Mouse (Mus musculus): ENCODE results near the gene C730034F03Rik. TPM values are rescaled to one million over a fixed set of nuclear protein-coding genes. Genes with fewer than 3 reads are reported as not detected.
A peak's percentile ranks its signal among the peaks of the same experiment; 100 is the strongest.

The C730034F03Rik gene
- polyA plus RNA-seq, 1 experiment from 2014 or later: 2.8 TPM

DNA sequence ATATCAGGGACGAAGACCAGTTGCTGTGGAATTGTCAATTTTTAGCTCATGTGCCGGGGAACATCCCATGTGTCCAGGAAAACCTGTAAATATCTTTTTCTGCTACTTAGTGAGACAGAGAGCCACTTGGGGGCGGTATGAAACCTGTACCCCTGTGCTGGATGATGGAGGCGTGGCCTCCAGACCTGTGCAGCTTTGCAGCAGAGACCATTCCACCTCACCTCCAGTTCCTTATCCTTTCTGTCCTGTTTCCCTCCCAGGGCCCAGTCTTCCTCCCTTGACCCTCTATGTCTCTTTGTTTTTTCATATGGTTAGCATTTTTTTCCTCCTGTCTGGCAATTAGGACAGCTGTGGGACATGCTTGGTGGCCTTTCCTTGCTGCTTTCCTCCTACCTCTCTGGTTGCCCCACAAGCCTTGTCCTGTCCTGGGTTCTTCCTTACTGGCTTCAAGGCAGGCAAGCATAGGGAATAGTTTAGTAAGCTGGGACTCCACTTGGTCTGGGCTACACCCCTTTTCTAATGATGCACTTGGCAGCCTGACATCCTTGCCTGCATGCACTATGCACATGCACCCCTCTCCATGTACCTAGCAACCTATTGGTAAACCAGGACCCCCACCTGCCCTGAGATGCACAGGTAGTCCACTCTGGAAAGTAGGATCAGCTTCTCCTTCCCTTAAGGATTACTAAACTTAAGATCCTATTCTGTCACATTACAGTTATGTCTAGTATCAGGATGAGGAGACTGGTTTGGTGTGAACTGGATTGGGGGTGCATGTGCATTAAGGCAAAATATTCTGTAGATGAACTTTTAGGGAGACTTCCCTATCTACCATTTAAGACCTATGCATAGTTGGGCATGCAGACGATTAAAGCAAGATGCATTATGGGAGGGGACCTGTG is 34.2 kb downstream of the C730034F03Rik start:
- H3K27ac ChIP-seq: no peak overlapping the region
- no peaks in the 10 kb centered on the region for H3K9me3 ChIP-seq
- H3K27me3 ChIP-seq (replicated peaks): no peaks in the 10 kb centered on the region
- WGBS: 53% methylated on average over 5 of the region's 5 CpGs
- no peak overlapping the region for H3K4me3 ChIP-seq (replicated peaks)
- no peaks in the 10 kb centered on the region for H3K36me3 ChIP-seq
- no peaks in the 10 kb centered on the region for H3K4me1 ChIP-seq (replicated peaks)
- no peak overlapping the region for H3K4me2 ChIP-seq (replicated peaks)
- no peak overlapping the region for H3K9ac ChIP-seq
- ATAC-seq: no peak

DNA sequence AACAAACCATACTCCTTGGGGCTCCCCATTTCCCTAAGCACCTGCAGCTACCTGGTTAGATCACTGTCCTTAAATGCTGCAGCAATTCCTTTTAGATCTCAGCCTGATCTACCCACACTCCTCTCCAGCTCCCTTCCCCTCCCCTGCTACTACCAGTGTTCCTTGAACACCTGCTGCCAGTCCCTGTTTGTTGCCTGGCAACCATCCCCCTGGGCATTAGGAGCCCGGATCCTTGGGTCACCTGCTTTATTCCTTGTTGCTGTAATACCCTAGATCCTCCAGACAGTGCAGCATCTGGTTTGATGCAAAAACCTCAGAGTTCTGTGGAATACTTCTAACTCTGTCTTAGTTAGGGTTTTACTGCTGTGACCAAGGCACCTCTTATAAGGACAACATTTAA is 35.7 kb downstream of the C730034F03Rik start:
- Histone ChIP-seq H3K27ac (no peak overlapping the region), H3K4me1 (replicated peaks) (no peaks in the 10 kb centered on the region), H3K4me2 (replicated peaks) (no peak overlapping the region), H3K9ac (no peak overlapping the region), H3K36me3 (no peaks in the 10 kb centered on the region), H3K9me3 (no peaks in the 10 kb centered on the region), H3K27me3 (replicated peaks) (no peaks in the 10 kb centered on the region), H3K4me3 (replicated peaks) (no peak overlapping the region)
- 12% methylated on average over 1 of the region's 1 CpGs for WGBS
- ATAC-seq: no peak

DNA sequence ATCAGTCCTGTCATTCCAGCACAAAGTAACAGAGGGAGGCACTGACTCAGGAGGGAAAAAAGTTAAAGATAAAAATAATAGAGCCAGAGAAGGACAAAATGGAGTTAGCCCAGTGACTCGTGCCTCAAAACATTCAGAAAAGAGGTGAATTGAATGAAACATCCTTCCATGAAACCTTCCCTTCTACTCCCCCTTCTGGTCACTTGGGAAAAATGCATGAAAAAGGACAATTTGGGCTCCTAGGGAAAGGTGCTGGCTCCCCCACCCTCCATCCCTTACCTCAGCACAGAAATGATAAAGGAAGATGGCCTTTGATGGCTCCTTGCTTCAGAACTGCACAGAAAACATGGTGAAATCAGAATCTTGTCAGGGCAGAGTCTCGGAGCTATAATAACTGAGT is 39.2 kb downstream of the C730034F03Rik start:
- ATAC-seq: no peak
- Histone ChIP-seq H3K9me3 (no peaks in the 10 kb centered on the region), H3K4me2 (replicated peaks) (no peak overlapping the region), H3K27me3 (replicated peaks) (no peaks in the 10 kb centered on the region), H3K27ac (no peak overlapping the region), H3K36me3 (no peaks in the 10 kb centered on the region), H3K4me3 (replicated peaks) (no peak overlapping the region), H3K9ac (no peak overlapping the region), H3K4me1 (replicated peaks) (no peaks in the 10 kb centered on the region)
- 34% methylated on average over 2 of the region's 2 CpGs for WGBS

GRCm38 (mm10) chr15:89471476-89471875 is 42.1 kb downstream of the C730034F03Rik start:
- H3K9me3 ChIP-seq: no peaks in the 10 kb centered on the region
- H3K4me3 ChIP-seq (replicated peaks): no peak overlapping the region
- no peaks in the 10 kb centered on the region for H3K27me3 ChIP-seq (replicated peaks)
- 77% methylated on average over 4 of the region's 4 CpGs for WGBS
- H3K4me2 ChIP-seq (replicated peaks): no peak overlapping the region
- H3K4me1 ChIP-seq (replicated peaks): peaks cover 8% of the 10 kb centered on the region; the same call in 1 of the 2 replicates
- no peak for ATAC-seq
- no peak overlapping the region for H3K9ac ChIP-seq
- no peaks in the 10 kb centered on the region for H3K36me3 ChIP-seq
- no peak overlapping the region for H3K27ac ChIP-seq

GRCm38 (mm10) chr15:89473370-89473769 is 44.0 kb downstream of the C730034F03Rik start:
- 84% methylated on average over 9 of the region's 9 CpGs for WGBS
- H3K4me1 ChIP-seq (replicated peaks): peaks cover 8% of the 10 kb centered on the region; the same call in 1 of the 2 replicates
- no peak overlapping the region for H3K9ac ChIP-seq
- H3K4me2 ChIP-seq (replicated peaks): no peak overlapping the region
- no peaks in the 10 kb centered on the region for H3K27me3 ChIP-seq (replicated peaks)
- no peaks in the 10 kb centered on the region for H3K36me3 ChIP-seq
- no peaks in the 10 kb centered on the region for H3K9me3 ChIP-seq
- no peak overlapping the region for H3K27ac ChIP-seq
- ATAC-seq: no peak
- H3K4me3 ChIP-seq (replicated peaks): no peak overlapping the region

DNA sequence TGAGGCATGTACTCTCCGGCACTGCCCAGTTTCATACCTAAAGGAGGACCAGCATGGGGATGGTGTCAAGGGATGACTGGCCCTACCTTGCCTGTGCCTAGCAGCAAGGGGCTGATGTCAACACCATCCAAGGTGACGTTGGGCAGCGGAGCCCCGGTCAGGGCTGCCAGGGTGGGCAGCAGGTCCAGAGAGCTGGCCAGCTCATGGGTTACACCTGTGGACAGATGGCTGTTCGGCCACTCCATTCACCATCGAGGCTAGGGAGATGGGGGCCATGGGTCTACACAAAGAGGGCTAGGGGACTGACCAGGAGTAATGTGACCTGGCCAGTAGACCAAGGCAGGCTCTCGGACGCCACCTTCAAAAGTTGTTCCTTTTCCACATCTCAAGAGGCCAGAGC is 44.5 kb downstream of the C730034F03Rik start:
- Histone ChIP-seq H3K36me3 (no peaks in the 10 kb centered on the region), H3K9me3 (no peaks in the 10 kb centered on the region), H3K27me3 (replicated peaks) (no peaks in the 10 kb centered on the region), H3K4me1 (replicated peaks) (peaks cover 8% of the 10 kb centered on the region; the same call in 1 of the 2 replicates), H3K4me3 (replicated peaks) (no peak overlapping the region), H3K4me2 (replicated peaks) (no peak overlapping the region), H3K9ac (no peak overlapping the region), H3K27ac (no peak overlapping the region)
- WGBS: 97% methylated on average over 8 of the region's 8 CpGs
- no peak for ATAC-seq

DNA sequence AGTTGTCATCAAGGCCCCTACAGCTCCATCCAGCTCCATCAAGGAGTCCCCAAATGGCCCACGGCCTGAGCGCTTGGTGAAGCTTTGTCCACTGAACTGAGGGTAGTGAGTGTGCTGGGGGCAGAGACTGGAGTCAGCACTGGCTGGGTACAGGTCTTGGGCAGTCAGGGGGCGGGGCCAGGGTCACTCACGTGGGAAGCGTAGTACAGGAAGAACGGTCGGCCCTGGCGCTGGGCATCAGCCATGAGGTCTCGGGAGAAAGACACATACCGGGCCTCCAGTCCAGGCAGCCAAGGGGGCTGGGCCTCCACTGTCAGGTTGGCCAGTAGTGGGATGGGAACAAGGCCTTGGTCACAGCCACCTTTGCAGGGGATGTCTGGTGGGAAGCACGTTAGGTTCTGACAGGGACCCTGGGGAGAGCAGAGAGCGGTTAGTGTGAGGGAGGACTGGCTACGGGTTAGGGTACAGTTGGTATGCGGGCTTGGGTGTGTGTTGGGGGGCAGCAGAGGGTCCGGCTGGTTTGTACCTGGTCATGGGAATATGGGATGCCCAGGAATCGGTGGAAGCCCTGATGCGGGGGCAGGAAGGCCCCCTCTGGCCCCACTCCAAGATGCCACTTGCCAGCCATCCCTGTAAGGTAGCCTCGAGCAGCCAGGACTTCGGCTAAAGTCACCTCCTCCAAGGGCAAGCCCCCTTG is 45.4 kb downstream of the C730034F03Rik start:
- H3K27ac ChIP-seq: no peak overlapping the region
- H3K4me1 ChIP-seq (replicated peaks): peaks cover 8% of the 10 kb centered on the region; the same call in 1 of the 2 replicates
- H3K27me3 ChIP-seq (replicated peaks): no peaks in the 10 kb centered on the region
- H3K36me3 ChIP-seq: no peaks in the 10 kb centered on the region
- no peak overlapping the region for H3K9ac ChIP-seq
- H3K9me3 ChIP-seq: no peaks in the 10 kb centered on the region
- 95% methylated on average over 19 of the region's 19 CpGs for WGBS
- no peak for ATAC-seq
- H3K4me2 ChIP-seq (replicated peaks): peak overlapping the region; percentile 86; the same call in 1 of the 2 replicates
- no peak overlapping the region for H3K4me3 ChIP-seq (replicated peaks)

DNA sequence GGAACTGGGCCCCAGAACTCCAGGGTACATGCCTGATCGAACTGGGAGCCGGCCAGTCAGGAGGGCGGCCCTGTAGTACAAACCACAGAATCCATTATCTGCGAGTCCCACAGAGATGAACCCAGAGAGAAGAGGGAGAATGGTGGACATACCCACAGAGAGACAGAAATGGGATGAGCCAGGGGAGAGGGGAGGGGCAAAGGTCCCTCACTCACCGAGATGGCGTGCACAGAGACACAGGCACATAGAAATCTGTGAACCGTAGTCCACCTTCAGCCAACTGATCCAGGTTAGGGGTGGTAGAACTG is 45.9 kb downstream of the C730034F03Rik start:
- Histone ChIP-seq H3K27ac (no peak overlapping the region), H3K9me3 (no peaks in the 10 kb centered on the region), H3K27me3 (replicated peaks) (no peaks in the 10 kb centered on the region), H3K36me3 (no peaks in the 10 kb centered on the region), H3K9ac (peak overlapping the region; percentile 52), H3K4me2 (replicated peaks) (peak overlapping the region; percentile 86), H3K4me1 (replicated peaks) (peaks cover 8% of the 10 kb centered on the region; the same call in 1 of the 2 replicates), H3K4me3 (replicated peaks) (peak overlapping the region; percentile 55)
- 89% methylated on average over 7 of the region's 7 CpGs for WGBS
- no peak for ATAC-seq

GRCm38 (mm10) chr15:89475611-89476474 is 46.5 kb downstream of the C730034F03Rik start:
- Histone ChIP-seq H3K27me3 (replicated peaks) (no peaks in the 10 kb centered on the region), H3K4me2 (replicated peaks) (peak overlapping the region; percentile 86), H3K4me1 (replicated peaks) (peaks cover 8% of the 10 kb centered on the region; the same call in 1 of the 2 replicates), H3K4me3 (replicated peaks) (peak overlapping the region; percentile 55), H3K9me3 (no peaks in the 10 kb centered on the region), H3K36me3 (no peaks in the 10 kb centered on the region), H3K9ac (peak overlapping the region; percentile 52), H3K27ac (peak overlapping the region; percentile 76)
- WGBS: 9% methylated on average over 44 of the region's 44 CpGs
- peak; percentile 98 for ATAC-seq

GRCm38 (mm10) chr15:89476475-89476815 is 47.1 kb downstream of the C730034F03Rik start:
- Histone ChIP-seq H3K27me3 (replicated peaks) (no peaks in the 10 kb centered on the region), H3K9ac (peak overlapping the region; percentile 52), H3K9me3 (no peaks in the 10 kb centered on the region), H3K27ac (peak overlapping the region; percentile 76), H3K4me3 (replicated peaks) (peak overlapping the region; percentile 55), H3K36me3 (no peaks in the 10 kb centered on the region), H3K4me2 (replicated peaks) (peak overlapping the region; percentile 86), H3K4me1 (replicated peaks) (peaks cover 8% of the 10 kb centered on the region; the same call in 1 of the 2 replicates)
- no peak for ATAC-seq
- WGBS: 3% methylated on average over 5 of the region's 5 CpGs

- Histone ChIP-seq H3K27me3 (replicated peaks) (no peaks in the 10 kb centered on the region), H3K4me1 (replicated peaks) (peaks cover 8% of the 10 kb centered on the region; the same call in 1 of the 2 replicates), H3K36me3 (no peaks in the 10 kb centered on the region), H3K4me2 (replicated peaks) (peak within 1 kb of the TSS; percentile 86), H3K9ac (peak within 1 kb of the TSS; percentile 52), H3K27ac (peak within 1 kb of the TSS; percentile 76), H3K9me3 (no peaks in the 10 kb centered on the region), H3K4me3 (replicated peaks) (peak within 1 kb of the TSS; percentile 55)
- no peak for ATAC-seq
- 28% methylated on average over 9 of the region's 9 CpGs for WGBS
Measured at GRCm38 (mm10) chr15:89477091-89477491, 47.7 kb downstream of the C730034F03Rik start, which contains the start of gene Arsa. Gene Arsa (minus strand): TSS chr15:89477425.

GRCm38 (mm10) chr15:89477806-89478205 is 48.4 kb downstream of the C730034F03Rik start:
- no peaks in the 10 kb centered on the region for H3K27me3 ChIP-seq (replicated peaks)
- no peaks in the 10 kb centered on the region for H3K9me3 ChIP-seq
- H3K4me2 ChIP-seq (replicated peaks): no peak overlapping the region
- H3K36me3 ChIP-seq: no peaks in the 10 kb centered on the region
- 69% methylated on average over 8 of the region's 8 CpGs for WGBS
- no peak overlapping the region for H3K9ac ChIP-seq
- H3K4me1 ChIP-seq (replicated peaks): peaks cover 8% of the 10 kb centered on the region; the same call in 1 of the 2 replicates
- H3K4me3 ChIP-seq (replicated peaks): no peak overlapping the region
- no peak overlapping the region for H3K27ac ChIP-seq
- no peak for ATAC-seq

Data from intestine, embryonic 15.5 days (tissue).